Mouse (Mus musculus) thymus, adult 2 months (tissue): ENCODE measurements around the gene St3gal2.

Source experiments
- CTCF ChIP-seq: fragments of 200-500 bp; IDR thresholded peaks from 2 replicates; pipeline ENCODE4 v1.5.1; 2012; ENCODE audit warnings: mild to moderate bottlenecking, control low read depth, low read length, moderate library complexity, borderline replicate concordance; ENCODE audit not compliant: control insufficient read depth, poor library complexity, insufficient read depth; ENCODE audit errors: extremely low read depth
- POLR2A ChIP-seq: fragments of 200-500 bp; IDR thresholded peaks from 2 replicates; pipeline ENCODE4 v1.6.1; 2012; ENCODE audit warnings: mild to moderate bottlenecking, low read length, control low read depth, moderate library complexity; ENCODE audit not compliant: control insufficient read depth, poor library complexity, insufficient read depth; ENCODE audit errors: extremely low read depth

DNA sequence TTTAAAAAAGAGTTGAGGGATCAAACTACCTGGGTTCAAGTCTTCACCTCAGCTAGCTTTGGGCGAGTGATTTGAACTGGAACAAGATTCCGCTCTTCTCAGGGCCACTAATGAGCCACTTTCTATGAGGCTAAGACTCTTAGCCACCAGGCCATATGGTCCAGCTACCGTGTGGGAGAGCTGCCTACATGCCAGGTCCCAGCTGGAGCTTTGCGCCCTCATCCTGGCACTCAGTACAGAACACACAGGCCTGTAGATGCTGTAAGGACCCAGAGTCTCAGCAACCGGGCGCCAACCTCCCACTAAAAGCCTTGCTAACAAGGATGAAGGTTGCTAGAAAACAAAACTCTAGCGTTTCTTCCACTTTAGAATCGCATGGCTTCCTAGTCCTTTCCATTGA lies 31.3 kb upstream of the St3gal2 start:
- TF ChIP-seq POLR2A = no peak
- no peak for TF ChIP-seq CTCF
